Mouse (Mus musculus): ENCODE measurements around the gene Morf4l1. TPM values are rescaled to one million over a fixed set of nuclear protein-coding genes. Genes with fewer than 3 reads are reported as not detected.

The Morf4l1 gene
- total and polyA plus RNA-seq, 3 experiments = 118 to 219 (median 172) TPM

GRCm38 (mm10) chr9:90115308-90115700 is 730 bp upstream of the Morf4l1 start:
- Histone ChIP-seq H3K9me3 (replicated peaks) (no peaks in the 10 kb centered on the region), H3K4me1 (ENCODE audit: insufficient read depth, low read depth, low read length) (peaks cover 19% of the 10 kb centered on the region), H3K4me3 (ENCODE audit: low read depth, low read length) (peak overlapping the region; percentile 89; the same call in 1 of the 2 replicates), H3K36me3 (replicated peaks) (no peaks in the 10 kb centered on the region), H3K27me3 (ENCODE audit: insufficient read depth, low read length) (no peaks in the 10 kb centered on the region)
- no peak for ATAC-seq (ENCODE audit: extremely low read depth, insufficient number of reproducible peaks, low FRiP score, poor library complexity, severe bottlenecking)
- TF ChIP-seq GATA2 (IDR thresholded peaks at IDR 0.05; ENCODE audit: borderline replicate concordance, low read depth, low read length) (no peak), GATA1 (IDR thresholded peaks at IDR 0.05; ENCODE audit: borderline replicate concordance, low read length) (no peak)
- DNase-seq (ENCODE audit: low spot score) = no peak

- Histone ChIP-seq H3K9me3 (replicated peaks) (no peaks in the 10 kb centered on the region), H3K27me3 (ENCODE audit: insufficient read depth, low read length) (no peaks in the 10 kb centered on the region), H3K4me3 (ENCODE audit: low read depth, low read length) (peak overlapping the region; percentile 89), H3K4me1 (ENCODE audit: insufficient read depth, low read depth, low read length) (peaks cover 27% of the 10 kb centered on the region), H3K36me3 (replicated peaks) (peaks cover 6% of the 10 kb centered on the region)
- TF ChIP-seq CTCF (IDR thresholded peaks at IDR 0.05; ENCODE audit: low read depth, low read length) = peak; percentile 5; the same call in 1 of the 2 replicates
- TF ChIP-seq TAL1 (conservative IDR thresholded peaks at IDR 0.05; ENCODE audit: low read depth, low read length) = no peak
- peak; percentile 46 for ATAC-seq (ENCODE audit: extremely low read depth, insufficient number of reproducible peaks, low FRiP score, poor library complexity, severe bottlenecking)
- DNase-seq (ENCODE audit: low spot score) = peak; percentile 67
These were observed 665 bp downstream of the Morf4l1 start for GRCm38 (mm10) chr9:90113651-90114566.

GRCm38 (mm10) chr9:90113151-90113550 is 1.4 kb downstream of the Morf4l1 start:
- no peak for TF ChIP-seq CTCF (IDR thresholded peaks at IDR 0.05; ENCODE audit: low read depth, low read length)
- ATAC-seq (ENCODE audit: extremely low read depth, insufficient number of reproducible peaks, low FRiP score, poor library complexity, severe bottlenecking) (no peak), DNase-seq (ENCODE audit: low spot score) (no peak)
- Histone ChIP-seq H3K4me3 (ENCODE audit: low read depth, low read length) (peak overlapping the region; percentile 89), H3K9me3 (replicated peaks) (no peaks in the 10 kb centered on the region), H3K36me3 (replicated peaks) (peaks cover 10% of the 10 kb centered on the region), H3K27me3 (ENCODE audit: insufficient read depth, low read length) (no peaks in the 10 kb centered on the region), H3K4me1 (ENCODE audit: insufficient read depth, low read depth, low read length) (peaks cover 31% of the 10 kb centered on the region)

GRCm38 (mm10) chr9:90109386-90109785 is 5.2 kb downstream of the Morf4l1 start:
- peaks cover 26% of the 10 kb centered on the region for H3K36me3 ChIP-seq (replicated peaks)
- TF ChIP-seq CTCF (IDR thresholded peaks at IDR 0.05; ENCODE audit: low read depth, low read length) = no peak
- TF ChIP-seq GATA1 (IDR thresholded peaks at IDR 0.05; ENCODE audit: borderline replicate concordance, low read length) = no peak
- TF ChIP-seq TAL1 (conservative IDR thresholded peaks at IDR 0.05; ENCODE audit: low read depth, low read length) = no peak
- TF ChIP-seq POLR2AphosphoS5 (IDR thresholded peaks at IDR 0.05; ENCODE audit: insufficient replicate concordance, low read depth, low read length) = no peak
- TF ChIP-seq GATA2 (IDR thresholded peaks at IDR 0.05; ENCODE audit: borderline replicate concordance, low read depth, low read length) = no peak
- H3K27me3 ChIP-seq (ENCODE audit: insufficient read depth, low read length) = no peaks in the 10 kb centered on the region
- H3K9me3 ChIP-seq (replicated peaks) = no peaks in the 10 kb centered on the region
- no peak overlapping the region; the same call in 1 of the 2 replicates for H3K4me3 ChIP-seq (ENCODE audit: low read depth, low read length)
- H3K4me1 ChIP-seq (ENCODE audit: insufficient read depth, low read depth, low read length) = peaks cover 34% of the 10 kb centered on the region
- DNase-seq (ENCODE audit: low spot score) (no peak), ATAC-seq (ENCODE audit: extremely low read depth, insufficient number of reproducible peaks, low FRiP score, poor library complexity, severe bottlenecking) (peak; percentile 55; the same call in 1 of the 2 replicates)

- no peak for DNase-seq (ENCODE audit: low spot score)
- ATAC-seq (ENCODE audit: extremely low read depth, insufficient number of reproducible peaks, low FRiP score, poor library complexity, severe bottlenecking) = no peak
- Histone ChIP-seq H3K9me3 (replicated peaks) (no peaks in the 10 kb centered on the region), H3K27me3 (ENCODE audit: insufficient read depth, low read length) (no peaks in the 10 kb centered on the region), H3K4me1 (ENCODE audit: insufficient read depth, low read depth, low read length) (peaks cover 34% of the 10 kb centered on the region), H3K4me3 (ENCODE audit: low read depth, low read length) (no peak overlapping the region), H3K36me3 (replicated peaks) (peaks cover 37% of the 10 kb centered on the region)
- no peak for TF ChIP-seq TAL1 (conservative IDR thresholded peaks at IDR 0.05; ENCODE audit: low read depth, low read length)
- no peak for TF ChIP-seq POLR2AphosphoS5 (IDR thresholded peaks at IDR 0.05; ENCODE audit: insufficient replicate concordance, low read depth, low read length)
- no peak for TF ChIP-seq CTCF (IDR thresholded peaks at IDR 0.05; ENCODE audit: low read depth, low read length)
- TF ChIP-seq GATA1 (IDR thresholded peaks at IDR 0.05; ENCODE audit: borderline replicate concordance, low read length) = no peak
- TF ChIP-seq GATA2 (IDR thresholded peaks at IDR 0.05; ENCODE audit: borderline replicate concordance, low read depth, low read length) = no peak
These were observed 6.3 kb downstream of the Morf4l1 start for GRCm38 (mm10) chr9:90108272-90108671.

GRCm38 (mm10) chr9:90106915-90107314 is 7.7 kb downstream of the Morf4l1 start:
- H3K36me3 ChIP-seq (replicated peaks) = peaks cover 49% of the 10 kb centered on the region

More at GRCm38 (mm10) chr9:90106915-90107314, 7.7 kb downstream of the Morf4l1 start:
- Histone ChIP-seq H3K4me1 (ENCODE audit: insufficient read depth, low read depth, low read length) (peaks cover 31% of the 10 kb centered on the region), H3K4me3 (ENCODE audit: low read depth, low read length) (no peak overlapping the region), H3K27me3 (ENCODE audit: insufficient read depth, low read length) (no peaks in the 10 kb centered on the region), H3K9me3 (replicated peaks) (no peaks in the 10 kb centered on the region)
- DNase-seq (ENCODE audit: low spot score) = no peak
- TF ChIP-seq GATA1 (IDR thresholded peaks at IDR 0.05; ENCODE audit: borderline replicate concordance, low read length) (no peak), GATA2 (IDR thresholded peaks at IDR 0.05; ENCODE audit: borderline replicate concordance, low read depth, low read length) (no peak), CTCF (IDR thresholded peaks at IDR 0.05; ENCODE audit: low read depth, low read length) (no peak), TAL1 (conservative IDR thresholded peaks at IDR 0.05; ENCODE audit: low read depth, low read length) (no peak), POLR2AphosphoS5 (IDR thresholded peaks at IDR 0.05; ENCODE audit: insufficient replicate concordance, low read depth, low read length) (no peak)
- no peak for ATAC-seq (ENCODE audit: extremely low read depth, insufficient number of reproducible peaks, low FRiP score, poor library complexity, severe bottlenecking)
